Mouse (Mus musculus) mature B cell (primary cell): ENCODE data around the gene D430041D05Rik.

Experiments used
- in situ Hi-C: fragments of 300-500 bp; cut with MboI; formaldehyde crosslinking; loops from 2 replicates; pipeline ENCODE4 v1.14.3; 2019

The D430041D05Rik gene

GRCm38 (mm10) chr2:104410963-104411545 lies at the start of gene D430041D05Rik:
Gene D430041D05Rik (minus strand): TSS chr2:104411013.
- in situ Hi-C loops: no loop called here

- in situ Hi-C loops: no loop called here
Measured at GRCm38 (mm10) chr2:104460021-104460420, 49.2 kb upstream of the D430041D05Rik start.

- in situ Hi-C loops: no loop called here
Measured at GRCm38 (mm10) chr2:104458569-104459332, 47.9 kb upstream of the D430041D05Rik start.

GRCm38 (mm10) chr2:104457106-104457505 lies 46.3 kb upstream of the D430041D05Rik start:
- in situ Hi-C loops: no loop called here

- in situ Hi-C loops: no loop called here
Measured at GRCm38 (mm10) chr2:104450685-104451084, 39.9 kb upstream of the D430041D05Rik start.

GRCm38 (mm10) chr2:104449191-104449590 lies 38.4 kb upstream of the D430041D05Rik start:
- in situ Hi-C loops: loop anchor here (10.0 kb wide), 1 partner anchor 136 kb away; no protein-coding TSS in a partner anchor

- in situ Hi-C loops: loop anchor here (10.0 kb wide), 1 partner anchor 137 kb away; no protein-coding TSS in a partner anchor
Measured at GRCm38 (mm10) chr2:104448201-104448600, 37.4 kb upstream of the D430041D05Rik start.

GRCm38 (mm10) chr2:104446016-104446415 lies 35.2 kb upstream of the D430041D05Rik start:
- in situ Hi-C loops: loop anchor here (10.0 kb wide), 1 partner anchor 139 kb away; no protein-coding TSS in a partner anchor

- in situ Hi-C loops: loop anchor here (10.0 kb wide), 1 partner anchor 140 kb away; no protein-coding TSS in a partner anchor
Measured at GRCm38 (mm10) chr2:104444776-104445175, 34.0 kb upstream of the D430041D05Rik start.

GRCm38 (mm10) chr2:104442341-104442740 lies 31.5 kb upstream of the D430041D05Rik start:
- in situ Hi-C loops: loop anchor here (10.0 kb wide), 1 partner anchor 142 kb away; no protein-coding TSS in a partner anchor

- in situ Hi-C loops: no loop called here
Measured at GRCm38 (mm10) chr2:104436226-104436625, 25.4 kb upstream of the D430041D05Rik start.

GRCm38 (mm10) chr2:104431067-104431466 lies 20.3 kb upstream of the D430041D05Rik start:
- in situ Hi-C loops: no loop called here

- in situ Hi-C loops: no loop called here
Measured at GRCm38 (mm10) chr2:104430566-104430965, 19.8 kb upstream of the D430041D05Rik start.

GRCm38 (mm10) chr2:104426112-104426511 lies 15.3 kb upstream of the D430041D05Rik start:
- in situ Hi-C loops: no loop called here

- in situ Hi-C loops: no loop called here
Measured at GRCm38 (mm10) chr2:104422230-104422629, 11.4 kb upstream of the D430041D05Rik start.

- in situ Hi-C loops: no loop called here
Measured at GRCm38 (mm10) chr2:104420805-104421204, 10.0 kb upstream of the D430041D05Rik start.

GRCm38 (mm10) chr2:104419999-104420398 lies 9.2 kb upstream of the D430041D05Rik start:
- in situ Hi-C loops: no loop called here

- in situ Hi-C loops: no loop called here
Measured at GRCm38 (mm10) chr2:104419411-104419810, 8.6 kb upstream of the D430041D05Rik start.

GRCm38 (mm10) chr2:104413011-104413410 lies 2.2 kb upstream of the D430041D05Rik start:
- in situ Hi-C loops: no loop called here

- in situ Hi-C loops: no loop called here
Measured at GRCm38 (mm10) chr2:104412496-104412895, 1.7 kb upstream of the D430041D05Rik start.

GRCm38 (mm10) chr2:104411806-104412205 lies 993 bp upstream of the D430041D05Rik start:
- in situ Hi-C loops: no loop called here

- in situ Hi-C loops: no loop called here
Measured at GRCm38 (mm10) chr2:104409851-104410821, 677 bp downstream of the D430041D05Rik start.
